Mouse (Mus musculus): Measurements from ENCODE around the gene Cenpb. TPM values are rescaled to one million over a fixed set of nuclear protein-coding genes. Genes with fewer than 3 reads are reported as not detected.
"Not testable (repeated sequence)": the region's sequence is repeated elsewhere in the genome, so short reads cannot be mapped to it uniquely, and the experiment has no call there.

The Cenpb gene
- polyA plus RNA-seq (2015; fragmentation: Nextera tagmentation; extraction: Ambion mirVana) = 4.2 and 4.8 TPM in 2 replicates

DNA sequence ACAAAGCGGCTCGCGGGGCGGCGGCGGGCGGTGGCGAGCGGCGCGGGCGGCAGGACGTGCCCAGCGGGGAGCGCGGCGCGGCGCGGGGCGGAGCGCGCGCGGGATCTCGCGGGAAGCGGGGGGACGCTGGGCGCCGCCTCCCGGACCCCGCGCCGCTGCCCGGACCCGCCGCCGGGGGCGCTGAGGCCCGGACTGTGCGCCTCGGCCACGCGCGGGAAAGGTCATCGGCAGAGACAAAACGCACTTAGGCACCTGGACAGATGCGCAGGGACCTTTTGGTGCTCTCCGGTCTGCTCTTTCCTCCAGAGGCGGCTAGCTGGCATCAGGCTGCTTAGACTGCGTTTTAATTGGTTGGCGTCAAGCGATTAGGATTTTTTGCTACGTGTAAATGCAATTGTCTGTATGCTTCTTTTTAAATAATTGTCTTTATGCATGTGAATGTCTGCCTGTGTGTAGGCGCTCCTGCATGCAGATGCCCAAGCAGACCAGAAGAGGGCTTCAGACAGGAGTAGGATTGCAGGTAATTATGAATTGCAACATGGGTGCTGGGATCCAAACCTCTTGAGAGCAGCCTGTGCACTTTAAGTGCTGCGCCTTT is at the start of gene Cenpb:
Gene Cenpb, minus strand, starts transcription at position 78 of the 598 bp plus-strand sequence.
- Histone ChIP-seq H3K36me3 (replicated peaks; ENCODE audit: insufficient read depth, low read length) (0 out of 2 replicates have a peak, but pooled peaks cover 4% of the 10 kb centered on the region), H3K9me3 (ENCODE audit: low read length) (no peaks in the 10 kb centered on the region), H3K27me3 (ENCODE audit: insufficient read depth, low read length) (no peaks in the 10 kb centered on the region), H3K4me3 (ENCODE audit: low read depth, low read length) (peak within 1 kb of the TSS; percentile 58), H3K27ac (ENCODE audit: low read depth) (peak within 1 kb of the TSS; percentile 88), H3K9ac (replicated peaks) (peak within 1 kb of the TSS; percentile 71), H3K4me2 (ENCODE audit: low read depth, low read length) (peak within 1 kb of the TSS; percentile 90), H3K4me1 (ENCODE audit: insufficient read depth) (peaks cover 47% of the 10 kb centered on the region)
- DNase-seq (peak; percentile 88), ATAC-seq (peak; percentile 90)
- WGBS (ENCODE audit: insufficient replicate concordance) = 5% methylated on average over 36 of the region's 57 CpGs
- TF ChIP-seq EP300 (IDR thresholded peaks at IDR 0.05; ENCODE audit: low read depth) (no peak), CTCF (IDR thresholded peaks at IDR 0.05; ENCODE audit: low read depth) (peak; percentile 44)

DNA sequence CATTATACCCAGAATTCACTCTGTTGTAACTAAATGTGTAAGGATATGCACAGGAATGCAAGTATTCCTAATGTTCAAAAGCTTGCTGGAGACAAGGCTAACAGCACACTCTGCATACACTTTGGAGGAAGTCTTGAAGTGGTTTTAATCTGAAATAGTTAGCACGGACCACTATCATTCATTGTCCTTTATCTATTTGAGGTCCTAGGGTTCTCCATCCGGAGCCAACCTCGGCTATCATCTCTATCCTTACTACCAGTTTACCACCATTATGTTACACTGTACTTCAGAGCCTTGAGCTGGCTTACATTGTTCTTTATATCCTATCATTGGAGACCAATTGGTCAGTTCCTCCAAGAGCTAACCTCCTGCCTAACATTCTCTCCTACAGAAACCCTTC is 47.4 kb upstream of the Cenpb start:
- H3K27me3 ChIP-seq (ENCODE audit: insufficient read depth, low read length) = no peaks in the 10 kb centered on the region
- DNase-seq (no peak), ATAC-seq (no peak)
- no peak overlapping the region for H3K27ac ChIP-seq (ENCODE audit: low read depth)
- no peak overlapping the region for H3K4me3 ChIP-seq (ENCODE audit: low read depth, low read length)
- peaks cover 17% of the 10 kb centered on the region for H3K4me1 ChIP-seq (ENCODE audit: insufficient read depth)
- H3K4me2 ChIP-seq (ENCODE audit: low read depth, low read length) = no peak overlapping the region
- no peak overlapping the region for H3K9ac ChIP-seq (replicated peaks)
- TF ChIP-seq CTCF (IDR thresholded peaks at IDR 0.05; ENCODE audit: low read depth) = no peak
- no peak for TF ChIP-seq EP300 (IDR thresholded peaks at IDR 0.05; ENCODE audit: low read depth)
- no peaks in the 10 kb centered on the region for H3K9me3 ChIP-seq (ENCODE audit: low read length)
- H3K36me3 ChIP-seq (replicated peaks; ENCODE audit: insufficient read depth, low read length) = no peaks in the 10 kb centered on the region
- 71% methylated on average over 3 of the region's 3 CpGs for WGBS (ENCODE audit: insufficient replicate concordance)

DNA sequence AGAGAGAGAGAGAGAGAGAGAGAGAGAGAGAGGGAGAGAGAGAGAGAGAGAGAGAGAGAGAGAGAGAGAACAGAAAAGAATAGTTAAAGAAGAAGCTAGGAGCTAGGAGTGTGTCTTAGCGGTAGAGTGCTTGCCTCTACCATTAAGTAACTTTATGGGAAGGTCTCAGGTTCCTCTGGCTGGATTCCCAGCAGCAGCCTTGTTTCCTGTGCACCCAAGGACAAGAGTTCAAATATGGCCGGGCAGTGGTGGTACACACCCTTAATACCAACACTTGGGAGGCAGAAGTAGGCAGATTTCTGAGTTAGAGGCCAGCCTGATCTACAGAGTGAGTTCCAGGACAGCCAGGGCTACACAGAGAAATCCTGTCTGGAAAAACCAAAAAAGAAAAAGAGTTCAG is 46.8 kb upstream of the Cenpb start:
- H3K36me3 ChIP-seq (replicated peaks; ENCODE audit: insufficient read depth, low read length); H3K4me2 ChIP-seq (ENCODE audit: low read depth, low read length); DNase-seq; H3K9ac ChIP-seq (replicated peaks); H3K27me3 ChIP-seq (ENCODE audit: insufficient read depth, low read length); ATAC-seq; H3K27ac ChIP-seq (ENCODE audit: low read depth); H3K9me3 ChIP-seq (ENCODE audit: low read length); H3K4me3 ChIP-seq (ENCODE audit: low read depth, low read length): not testable (repeated sequence)
- H3K4me1 ChIP-seq (ENCODE audit: insufficient read depth) = peaks cover 21% of the 10 kb centered on the region
- 66% methylated on average over 2 of the region's 2 CpGs for WGBS (ENCODE audit: insufficient replicate concordance)

DNA sequence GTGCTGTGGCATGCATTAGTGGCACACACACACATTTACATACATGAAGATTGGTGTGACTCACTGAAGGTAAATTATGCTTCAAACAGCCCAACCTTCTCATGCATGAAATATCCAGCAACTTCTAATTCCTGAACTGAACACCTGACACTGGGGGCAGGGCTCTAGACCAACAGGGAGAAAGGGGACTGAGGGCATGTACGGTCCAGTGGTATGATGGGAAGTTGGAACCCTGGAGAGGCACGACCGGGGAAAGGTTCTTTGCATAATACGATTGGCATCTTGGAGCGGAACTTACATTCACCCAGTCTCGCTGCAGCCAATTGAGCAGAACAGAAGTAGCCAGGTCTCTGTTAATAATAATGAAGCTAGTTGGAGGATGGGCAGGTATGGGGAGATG is 45.3 kb upstream of the Cenpb start:
- Histone ChIP-seq H3K4me1 (ENCODE audit: insufficient read depth) (peaks cover 23% of the 10 kb centered on the region), H3K9me3 (ENCODE audit: low read length) (no peaks in the 10 kb centered on the region), H3K27ac (ENCODE audit: low read depth) (no peak overlapping the region), H3K27me3 (ENCODE audit: insufficient read depth, low read length) (no peaks in the 10 kb centered on the region), H3K36me3 (replicated peaks; ENCODE audit: insufficient read depth, low read length) (no peaks in the 10 kb centered on the region), H3K9ac (replicated peaks) (no peak overlapping the region), H3K4me3 (ENCODE audit: low read depth, low read length) (no peak overlapping the region), H3K4me2 (ENCODE audit: low read depth, low read length) (no peak overlapping the region)
- DNase-seq = no peak
- ATAC-seq = no peak
- no peak for TF ChIP-seq CTCF (IDR thresholded peaks at IDR 0.05; ENCODE audit: low read depth)
- no peak for TF ChIP-seq EP300 (IDR thresholded peaks at IDR 0.05; ENCODE audit: low read depth)
- 91% methylated on average over 6 of the region's 6 CpGs for WGBS (ENCODE audit: insufficient replicate concordance)

DNA sequence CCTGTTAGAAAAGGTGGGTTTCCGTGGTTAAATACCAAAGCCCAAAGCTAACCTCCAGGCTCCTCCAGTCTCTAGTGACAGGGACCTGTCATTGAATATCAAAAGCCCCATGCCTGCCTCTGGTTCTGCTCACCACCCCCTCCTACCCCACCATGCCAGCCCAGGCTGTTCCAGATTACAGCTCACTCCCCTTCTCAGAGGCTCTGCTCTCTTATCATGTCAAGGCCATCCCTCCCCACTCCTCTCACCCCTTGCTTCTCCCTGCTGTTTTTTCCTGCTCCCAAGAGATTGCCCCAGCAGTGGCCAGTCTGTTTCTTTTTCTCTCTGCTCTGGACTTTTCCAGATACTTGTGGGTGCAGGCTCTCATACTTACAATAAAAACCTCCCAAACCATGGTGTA is 43.7 kb upstream of the Cenpb start:
- Histone ChIP-seq H3K9ac (replicated peaks) (no peak overlapping the region), H3K27ac (ENCODE audit: low read depth) (peak overlapping the region; percentile 80), H3K4me3 (ENCODE audit: low read depth, low read length) (no peak overlapping the region), H3K9me3 (ENCODE audit: low read length) (no peaks in the 10 kb centered on the region), H3K4me1 (ENCODE audit: insufficient read depth) (peaks cover 23% of the 10 kb centered on the region), H3K36me3 (replicated peaks; ENCODE audit: insufficient read depth, low read length) (no peaks in the 10 kb centered on the region), H3K4me2 (ENCODE audit: low read depth, low read length) (peak overlapping the region; percentile 33; the same call in 1 of the 2 replicates), H3K27me3 (ENCODE audit: insufficient read depth, low read length) (no peaks in the 10 kb centered on the region)
- ATAC-seq (peak; percentile 98), DNase-seq (peak; percentile 64)
- TF ChIP-seq CTCF (IDR thresholded peaks at IDR 0.05; ENCODE audit: low read depth) = no peak
- peak; percentile 97 for TF ChIP-seq EP300 (IDR thresholded peaks at IDR 0.05; ENCODE audit: low read depth)
- 50% methylated on average over 1 of the region's 1 CpGs for WGBS (ENCODE audit: insufficient replicate concordance)

DNA sequence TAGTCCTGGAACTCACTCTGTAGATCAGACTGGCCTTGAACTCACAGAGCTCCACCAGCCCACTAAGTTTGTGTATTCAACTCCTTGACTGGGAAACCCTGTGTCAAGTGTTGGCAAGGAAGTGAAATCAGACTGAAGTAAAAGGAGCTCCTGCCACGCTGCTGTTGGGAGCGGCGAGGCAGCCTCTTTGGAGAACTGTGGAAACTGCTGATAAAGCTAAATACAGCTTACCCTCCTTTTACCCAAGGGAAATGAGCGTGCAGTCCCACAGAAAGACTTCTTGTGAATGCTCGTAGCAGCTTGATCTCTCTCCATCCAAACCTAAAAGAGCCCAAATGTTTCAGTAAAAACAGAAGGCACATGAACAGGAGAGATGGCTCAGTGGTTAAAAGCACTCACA is 42.7 kb upstream of the Cenpb start:
- no peaks in the 10 kb centered on the region for H3K9me3 ChIP-seq (ENCODE audit: low read length)
- H3K27ac ChIP-seq (ENCODE audit: low read depth) = peak overlapping the region; percentile 80
- ATAC-seq (no peak), DNase-seq (peak; percentile 25)
- TF ChIP-seq CTCF (IDR thresholded peaks at IDR 0.05; ENCODE audit: low read depth) = no peak
- TF ChIP-seq EP300 (IDR thresholded peaks at IDR 0.05; ENCODE audit: low read depth) = no peak
- peak overlapping the region; percentile 33 for H3K4me2 ChIP-seq (ENCODE audit: low read depth, low read length)
- 0 out of 2 replicates have a peak overlapping the region, but pooled peaks have one; percentile 28 for H3K9ac ChIP-seq (replicated peaks)
- no peak overlapping the region for H3K4me3 ChIP-seq (ENCODE audit: low read depth, low read length)
- no peaks in the 10 kb centered on the region for H3K27me3 ChIP-seq (ENCODE audit: insufficient read depth, low read length)
- H3K4me1 ChIP-seq (ENCODE audit: insufficient read depth) = peaks cover 23% of the 10 kb centered on the region
- 33% methylated on average over 5 of the region's 5 CpGs for WGBS (ENCODE audit: insufficient replicate concordance)
- no peaks in the 10 kb centered on the region for H3K36me3 ChIP-seq (replicated peaks; ENCODE audit: insufficient read depth, low read length)
